Mouse (Mus musculus) spleen, adult 2 months (tissue): ENCODE data around the gene Ssbp4. TPM values are rescaled to one million over a fixed set of nuclear protein-coding genes. Genes with fewer than 3 reads are reported as not detected.
A peak's percentile ranks its signal among the peaks of the same experiment; 100 is the strongest.

ENCODE experiments used
- DNase-seq, 2 experiments: peaks; one replicate each; pipeline versions ENCODE4 v3.0.0 to v3.0.0-alpha.2; 2012 to 2021; ENCODE audit warnings: low spot score in 2 of 2, low read depth in 1 of 2
- H3K27ac ChIP-seq: fragments of 200-500 bp; 2 replicates; pipeline ENCODE4 v1.5.1; 2012; ENCODE audit warnings: low read length, inconsistent platforms; ENCODE audit not compliant: insufficient read depth
- H3K27me3 ChIP-seq: fragments of 200-500 bp; 2 replicates; pipeline ENCODE4 v1.6.1; 2012; ENCODE audit warnings: mild to moderate bottlenecking, moderate library complexity, low read length, inconsistent platforms; ENCODE audit not compliant: control insufficient read depth, insufficient read depth
- H3K36me3 ChIP-seq: fragments of 200-500 bp; 2 replicates; pipeline ENCODE4 v1.6.1; 2012; ENCODE audit warnings: mild to moderate bottlenecking, low read length, inconsistent platforms; ENCODE audit not compliant: control insufficient read depth, insufficient read depth
- H3K4me1 ChIP-seq: fragments of 200-500 bp; 2 replicates; pipeline ENCODE4 v1.6.1; 2011; ENCODE audit warnings: inconsistent platforms; ENCODE audit not compliant: control insufficient read depth, insufficient read depth, insufficient read length
- H3K4me3 ChIP-seq: fragments of 200-500 bp; 2 replicates; pipeline ENCODE4 v1.5.1; 2011; ENCODE audit warnings: mild to moderate bottlenecking, inconsistent platforms; ENCODE audit not compliant: insufficient read depth, insufficient read length; ENCODE audit errors: extremely low read depth
- CTCF ChIP-seq: fragments of 200-500 bp; IDR thresholded peaks from 2 replicates; pipeline ENCODE4 v1.5.1; 2011; ENCODE audit warnings: mild to moderate bottlenecking, inconsistent platforms; ENCODE audit not compliant: insufficient read depth, insufficient read length, insufficient replicate concordance; ENCODE audit errors: extremely low read depth
- POLR2A ChIP-seq: fragments of 200-500 bp; IDR thresholded peaks from 2 replicates; pipeline ENCODE4 v1.6.1; 2011; ENCODE audit warnings: low read depth, low read length, inconsistent platforms
- WGBS: fragments of 180-500 bp; shearing (Covaris S2); methylation state at CpG from one replicate; pipeline ENCODE4 v1.1.7; 2018; 5-methylcytosine and 5-hydroxymethylcytosine counted together
- polyA plus RNA-seq: library from polyadenylated mRNA; depleted of rRNA; stranded (reverse); fragments of >200 nt; gene quantifications from 2 replicates; pipeline ENCODE4 v1.2.3, GENCODE M21; 2012

Gene Ssbp4
- polyA plus RNA-seq, 1 experiment = 168 TPM

DNA sequence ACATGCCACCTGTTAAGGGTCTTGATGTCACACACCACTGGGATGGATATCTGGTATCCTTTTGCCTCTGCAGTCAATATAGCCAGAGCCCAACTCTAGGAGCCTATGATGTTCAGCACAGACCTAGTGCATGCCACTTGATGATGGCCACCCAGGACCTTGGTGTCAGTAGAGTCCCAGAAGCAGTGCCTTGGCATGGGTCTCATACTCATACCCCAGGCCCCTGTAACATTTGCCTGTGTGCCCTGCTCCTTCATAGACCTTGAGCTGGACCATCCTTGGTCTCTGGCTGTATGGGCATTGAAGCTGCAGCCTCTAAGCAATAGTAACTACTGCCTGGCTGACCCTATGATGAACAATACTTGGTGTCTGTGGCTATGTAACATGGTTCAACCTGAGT is 34.4 kb downstream of the Ssbp4 start:
- Histone ChIP-seq H3K4me1 (no peaks in the 10 kb centered on the region), H3K4me3 (no peak overlapping the region), H3K27ac (no peak overlapping the region), H3K36me3 (peaks cover 7% of the 10 kb centered on the region), H3K27me3 (no peaks in the 10 kb centered on the region)
- TF ChIP-seq CTCF (no peak), POLR2A (no peak)
- DNase-seq = no peak

DNA sequence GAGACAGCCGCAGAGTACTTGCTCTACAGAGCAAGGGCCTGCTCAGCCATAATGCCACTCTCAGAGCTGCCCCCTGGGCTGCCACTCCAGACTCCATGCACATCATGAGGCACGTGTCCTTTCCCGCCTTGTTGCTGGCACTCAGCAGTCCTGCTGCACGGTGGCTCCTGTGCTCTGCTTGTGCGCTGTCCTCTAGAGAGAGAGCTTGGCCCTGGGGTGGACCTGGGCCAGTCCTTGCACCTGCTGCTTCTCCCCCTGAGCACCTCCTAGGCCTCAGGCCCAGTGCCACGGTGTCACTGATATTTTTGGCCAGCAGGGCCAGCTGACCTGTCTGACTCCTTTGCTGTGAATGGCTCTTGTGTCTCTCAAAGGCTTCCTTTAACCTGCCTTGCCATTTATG is 37.7 kb downstream of the Ssbp4 start:
- DNase-seq = no peak
- H3K27me3 ChIP-seq = no peaks in the 10 kb centered on the region
- TF ChIP-seq CTCF = no peak
- no peak for TF ChIP-seq POLR2A
- H3K4me1 ChIP-seq = no peaks in the 10 kb centered on the region
- H3K27ac ChIP-seq = no peak overlapping the region
- no peak overlapping the region for H3K4me3 ChIP-seq
- 91% methylated on average over 6 of the region's 6 CpGs for WGBS
- H3K36me3 ChIP-seq = no peaks in the 10 kb centered on the region

DNA sequence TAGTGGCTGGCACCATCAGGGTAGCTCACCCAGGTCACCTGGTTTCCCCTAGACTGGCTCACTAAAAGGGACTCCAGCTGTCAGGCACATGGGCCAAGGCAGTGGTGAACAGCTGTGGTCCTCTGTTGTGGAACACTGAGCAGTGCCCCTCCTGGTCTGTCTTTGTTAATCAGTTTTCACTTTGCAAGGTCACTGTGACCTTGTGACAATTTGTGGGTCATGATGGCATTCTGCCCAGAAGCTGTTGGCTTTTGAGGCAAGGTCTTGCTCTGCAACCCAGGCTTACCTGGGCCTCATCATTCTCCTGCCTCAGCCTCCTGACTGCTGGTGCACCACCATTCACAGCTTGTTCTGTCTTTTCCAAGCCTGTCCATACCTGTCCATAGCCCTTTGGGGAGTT is 38.3 kb downstream of the Ssbp4 start:
- Histone ChIP-seq H3K27ac (no peak overlapping the region), H3K27me3 (no peaks in the 10 kb centered on the region), H3K4me1 (peaks cover 3% of the 10 kb centered on the region), H3K36me3 (no peaks in the 10 kb centered on the region), H3K4me3 (no peak overlapping the region)
- no peak for DNase-seq
- TF ChIP-seq POLR2A = no peak
- TF ChIP-seq CTCF = no peak

DNA sequence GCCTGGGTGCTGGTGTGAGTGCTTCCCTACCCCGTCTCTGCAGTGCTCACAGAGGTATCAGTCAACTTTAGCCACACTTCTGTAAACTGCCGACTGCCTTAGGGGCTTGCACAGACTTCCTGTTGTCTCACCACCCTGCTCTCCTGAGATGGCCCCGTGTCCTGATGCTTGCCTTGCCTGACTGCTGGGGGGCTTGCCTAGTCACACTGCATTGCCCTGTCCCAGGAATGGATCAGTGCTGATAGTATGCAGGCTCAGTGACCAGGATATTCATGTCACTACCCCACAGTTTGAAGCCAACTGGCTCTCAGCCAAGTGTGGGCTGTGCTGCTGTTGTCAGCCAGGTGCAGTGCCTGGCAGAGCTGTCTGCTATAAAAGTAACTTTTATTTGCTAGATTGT is 43.1 kb downstream of the Ssbp4 start:
- TF ChIP-seq POLR2A = no peak
- TF ChIP-seq CTCF = no peak
- DNase-seq = no peak
- Histone ChIP-seq H3K4me3 (no peak overlapping the region), H3K4me1 (peaks cover 19% of the 10 kb centered on the region), H3K27ac (no peak overlapping the region; the same call in 1 of the 2 replicates), H3K36me3 (no peaks in the 10 kb centered on the region), H3K27me3 (no peaks in the 10 kb centered on the region)
- 9% methylated on average over 3 of the region's 3 CpGs for WGBS

DNA sequence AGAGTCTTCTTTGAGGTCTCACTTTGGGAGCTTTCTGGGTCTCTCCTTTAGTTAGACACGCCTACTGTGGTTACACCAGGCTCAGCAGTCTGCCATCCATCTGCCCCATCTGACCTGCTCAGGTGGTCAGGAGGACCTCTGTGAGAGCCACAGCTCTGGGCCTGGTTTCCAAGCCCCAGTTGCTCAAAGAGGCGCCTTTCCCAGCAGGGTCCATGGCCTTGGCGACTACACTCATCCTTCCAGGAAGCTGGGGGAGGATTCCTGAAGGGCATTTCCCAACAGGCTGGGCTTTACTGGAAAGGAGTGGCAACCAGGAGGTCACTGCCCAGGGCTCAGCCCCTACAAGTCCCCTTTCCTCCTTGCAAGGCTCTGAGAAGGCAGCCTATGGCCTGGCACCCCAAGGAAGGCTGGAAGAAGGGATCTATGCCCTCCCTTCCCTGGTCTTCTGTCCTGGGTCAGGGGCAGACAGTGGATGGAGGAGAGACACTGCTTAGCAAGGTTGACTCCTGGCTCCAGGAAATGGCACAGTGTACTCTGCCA is 43.9 kb downstream of the Ssbp4 start:
- no peaks in the 10 kb centered on the region for H3K36me3 ChIP-seq
- H3K27me3 ChIP-seq = no peaks in the 10 kb centered on the region
- no peak overlapping the region for H3K4me3 ChIP-seq
- 74% methylated on average over 3 of the region's 3 CpGs for WGBS
- no peak for TF ChIP-seq POLR2A
- no peak for TF ChIP-seq CTCF
- no peak for DNase-seq
- peaks cover 26% of the 10 kb centered on the region for H3K4me1 ChIP-seq
- H3K27ac ChIP-seq = 0 out of 2 replicates have a peak overlapping the region, but pooled peaks have one; percentile 47

DNA sequence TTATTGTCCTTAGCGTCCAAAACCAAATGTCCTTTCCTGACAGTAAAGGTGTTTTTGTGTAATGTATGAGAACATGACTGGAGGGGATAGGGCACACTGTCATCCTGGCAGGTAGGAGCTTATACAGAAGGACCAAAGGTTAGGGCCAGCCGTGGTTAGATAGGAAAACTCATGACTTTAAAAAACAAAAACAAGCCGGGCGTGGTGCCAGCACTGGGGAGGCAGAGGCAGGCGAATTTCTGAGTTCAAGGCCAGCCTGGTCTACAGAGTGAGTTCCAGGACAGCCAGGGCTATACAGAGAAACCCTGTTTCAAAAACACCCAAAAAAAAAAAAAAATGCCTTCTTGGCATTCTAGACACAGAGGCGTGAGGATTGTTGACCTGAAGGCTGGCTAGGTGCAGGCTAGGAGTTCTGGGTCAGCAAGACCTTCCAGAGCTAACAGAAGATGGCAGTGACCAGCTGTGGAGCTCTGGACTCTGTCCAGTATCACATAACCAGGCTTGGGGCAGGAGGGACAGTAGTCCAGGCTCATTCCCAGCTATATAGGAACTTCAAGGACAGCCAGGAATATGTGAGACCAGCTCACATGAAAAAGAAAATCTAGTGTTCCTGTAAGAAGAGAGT is 44.8 kb downstream of the Ssbp4 start:
- Histone ChIP-seq H3K36me3 (no peaks in the 10 kb centered on the region), H3K27me3 (no peaks in the 10 kb centered on the region), H3K4me3 (no peak overlapping the region), H3K27ac (no peak overlapping the region), H3K4me1 (peaks cover 26% of the 10 kb centered on the region)
- WGBS = 88% methylated on average over 6 of the region's 6 CpGs
- no peak for DNase-seq
- TF ChIP-seq CTCF (no peak), POLR2A (no peak)

DNA sequence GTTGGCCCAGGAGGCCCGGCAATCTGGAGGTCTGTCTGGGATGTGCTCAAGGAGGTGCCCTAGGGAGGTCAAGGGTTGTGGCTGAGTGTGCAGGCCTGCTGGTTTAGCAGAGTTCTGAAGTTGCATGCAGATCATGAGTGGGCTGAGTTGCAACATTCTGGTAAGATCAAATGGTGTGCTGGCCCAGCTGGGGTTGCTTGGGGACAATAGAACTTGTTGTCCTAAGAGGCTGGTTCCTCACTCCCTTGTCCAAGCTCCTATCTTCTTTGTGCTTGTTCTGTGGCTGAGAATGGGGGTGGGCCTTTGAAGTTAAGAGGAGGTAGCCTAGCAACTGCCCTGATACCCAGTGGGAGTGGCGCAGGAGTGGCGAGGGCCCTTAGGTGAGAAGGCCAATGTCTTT is 45.9 kb downstream of the Ssbp4 start:
- Histone ChIP-seq H3K36me3 (no peaks in the 10 kb centered on the region), H3K27me3 (no peaks in the 10 kb centered on the region), H3K27ac (0 out of 2 replicates have a peak overlapping the region, but pooled peaks have one; percentile 19), H3K4me1 (peaks cover 29% of the 10 kb centered on the region), H3K4me3 (no peak overlapping the region)
- 82% methylated on average over 3 of the region's 3 CpGs for WGBS
- TF ChIP-seq CTCF (no peak), POLR2A (no peak)
- no peak for DNase-seq
